Mouse (Mus musculus) hindbrain, embryonic 13.5 days (tissue): ENCODE results near the gene Gstt2. TPM values are rescaled to one million over a fixed set of nuclear protein-coding genes. Genes with fewer than 3 reads are reported as not detected.

Experiments used
- ATAC-seq: fragments of 200-750 bp; cut with Nextera tagmentation; 2 replicates; pipeline ENCODE4 v1.8.0; 2017; ENCODE audit warnings: moderate TSS enrichment; ENCODE audit not compliant: low FRiP score
- H3K27ac ChIP-seq: fragments of 300-500 bp; sonication (generic); 2 replicates; pipeline ENCODE4 v1.5.1; 2015; ENCODE audit warnings: inconsistent platforms, mild to moderate bottlenecking, moderate library complexity
- H3K27me3 ChIP-seq: fragments of 300-500 bp; sonication (generic); 2 replicates; pipeline ENCODE4 v1.6.1; 2015; ENCODE audit warnings: mild to moderate bottlenecking, inconsistent platforms
- H3K36me3 ChIP-seq: fragments of 300-500 bp; sonication (generic); 2 replicates; pipeline ENCODE4 v1.6.1; 2015; ENCODE audit warnings: mild to moderate bottlenecking, inconsistent platforms
- H3K4me1 ChIP-seq: fragments of 300-500 bp; sonication (generic); replicated peaks from 2 replicates; pipeline ENCODE4 v1.6.1; 2015; ENCODE audit warnings: inconsistent platforms
- H3K4me2 ChIP-seq: fragments of 300-500 bp; sonication (generic); 2 replicates; pipeline ENCODE4 v1.6.1; 2015; ENCODE audit warnings: inconsistent platforms, mild to moderate bottlenecking, moderate library complexity
- H3K4me3 ChIP-seq: fragments of 300-500 bp; sonication (generic); 2 replicates; pipeline ENCODE4 v1.5.1; 2015; ENCODE audit warnings: mild to moderate bottlenecking, inconsistent platforms
- H3K9ac ChIP-seq: fragments of 300-500 bp; sonication (generic); 2 replicates; pipeline ENCODE4 v1.6.1; 2015; ENCODE audit warnings: mild to moderate bottlenecking, inconsistent platforms
- H3K9me3 ChIP-seq: fragments of 300-500 bp; sonication (generic); 2 replicates; pipeline ENCODE4 v1.6.1; 2016; ENCODE audit warnings: inconsistent platforms
- WGBS: fragments of 180-500 bp; shearing (Covaris S2); methylation state at CpG from one replicate; pipeline ENCODE4 v1.1.7; 2015; 5-methylcytosine and 5-hydroxymethylcytosine counted together
- polyA plus RNA-seq: library from polyadenylated mRNA; unstranded; fragments of >200 nt; fragmentation: Nextera tagmentation; extraction: Ambion mirVana; gene quantifications from 2 replicates; pipeline ENCODE4 v1.2.1, GENCODE M21; 2015

Gstt2 gene
- polyA plus RNA-seq, 1 experiment from 2014 or later: 7.1 TPM

DNA sequence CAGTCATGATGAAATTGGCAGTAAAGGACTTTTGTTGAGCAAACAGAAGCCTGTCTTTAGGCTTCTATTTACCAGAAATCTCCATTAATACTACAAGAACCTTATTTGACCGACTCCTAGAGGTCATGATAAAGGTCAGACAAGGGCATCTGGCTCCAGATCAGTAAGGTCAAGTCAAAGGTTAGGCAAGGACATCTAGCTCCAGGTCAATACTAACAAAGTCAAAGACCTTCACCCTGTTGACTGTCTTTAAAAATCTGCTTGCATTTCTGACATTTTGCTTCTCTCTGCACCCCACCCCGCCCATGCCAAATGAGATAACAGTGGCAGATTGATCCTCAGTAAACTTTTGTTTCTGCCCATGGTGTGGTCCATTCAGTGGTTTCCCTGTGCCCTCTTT is 33.0 kb downstream of the Gstt2 start:
- no peak overlapping the region for H3K27ac ChIP-seq

DNA sequence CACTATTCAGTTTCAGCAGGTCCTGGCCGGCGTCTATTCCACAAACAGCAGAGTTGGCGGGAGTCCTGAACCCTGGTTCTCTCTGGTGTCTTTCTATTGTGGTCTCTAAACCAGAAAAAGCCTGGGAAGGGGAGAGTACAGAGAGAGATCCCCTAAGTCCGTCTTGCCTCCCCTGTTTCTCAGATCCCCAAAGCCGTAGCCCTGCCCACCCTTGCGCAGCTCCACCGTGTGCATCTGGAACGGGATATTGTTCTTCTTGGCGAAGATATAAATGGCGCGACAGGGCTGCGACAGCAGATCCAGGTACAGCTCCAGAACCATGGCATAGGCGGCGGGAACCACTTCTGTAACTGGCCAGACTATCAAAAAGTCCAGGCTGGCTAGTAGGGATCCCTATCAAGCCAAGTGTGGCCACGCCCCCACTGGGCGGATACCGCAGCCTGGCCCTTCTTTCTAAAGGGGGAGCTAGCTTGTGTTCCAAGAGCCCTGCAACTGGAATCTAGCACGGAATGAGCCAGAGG is 39.0 kb downstream of the Gstt2 start, which contains the start of gene Gstt1:
Gstt1 (minus strand) TSS at position 409 of the 521 bp plus-strand sequence.
- peak within 1 kb of the TSS; percentile 41 for H3K4me3 ChIP-seq
- H3K27ac ChIP-seq: no peak within 1 kb of the TSS
- ATAC-seq: 0 out of 2 replicates have a peak, but pooled peaks have one; percentile 41
- no peaks in the 10 kb centered on the region for H3K9me3 ChIP-seq
- H3K36me3 ChIP-seq: no peaks in the 10 kb centered on the region
- H3K9ac ChIP-seq: peak within 1 kb of the TSS; percentile 66
- peak within 1 kb of the TSS; percentile 68 for H3K4me2 ChIP-seq
- 3% methylated on average over 18 of the region's 18 CpGs for WGBS
- H3K4me1 ChIP-seq: peaks cover 17% of the 10 kb centered on the region
- peaks cover 22% of the 10 kb centered on the region for H3K27me3 ChIP-seq

More for the DNA sequence above, 33.0 kb downstream of the Gstt2 start:
- Histone ChIP-seq H3K4me3 (no peak overlapping the region), H3K4me2 (no peak overlapping the region), H3K27me3 (no peaks in the 10 kb centered on the region), H3K9me3 (no peaks in the 10 kb centered on the region), H3K36me3 (no peaks in the 10 kb centered on the region), H3K9ac (no peak overlapping the region), H3K4me1 (no peaks in the 10 kb centered on the region)
- 82% methylated on average over 2 of the region's 2 CpGs for WGBS
- ATAC-seq: no peak

DNA sequence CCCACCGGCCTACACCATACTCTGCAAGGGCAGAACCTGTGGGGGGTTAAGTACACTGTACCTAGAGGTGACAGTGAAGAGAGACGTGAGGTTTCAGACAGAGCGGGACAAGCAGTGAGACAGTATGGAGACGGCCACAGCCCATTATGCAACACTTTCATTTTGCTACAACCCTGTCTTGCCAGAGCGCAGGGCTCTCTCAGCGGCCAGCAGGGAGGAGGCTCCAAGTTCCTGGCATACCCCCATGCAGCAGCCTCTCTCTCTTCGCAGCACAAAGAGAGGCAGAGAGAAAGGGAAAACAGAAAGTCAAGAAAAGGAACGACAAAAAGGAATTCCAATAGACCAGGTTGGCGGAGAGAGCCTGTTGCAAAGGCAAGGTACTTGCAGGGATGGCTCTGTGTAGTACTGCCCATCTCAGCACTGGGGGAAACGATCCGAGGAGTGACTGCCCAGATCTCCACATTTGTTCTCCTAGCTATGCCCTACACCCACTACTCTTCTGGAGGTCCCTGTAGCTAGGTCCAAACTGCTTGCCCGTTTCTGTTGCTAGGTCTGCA is 39.5 kb downstream of the Gstt2 start:
- Histone ChIP-seq H3K36me3 (no peaks in the 10 kb centered on the region), H3K4me1 (peaks cover 17% of the 10 kb centered on the region), H3K27me3 (peaks cover 22% of the 10 kb centered on the region), H3K4me3 (peak overlapping the region; percentile 41), H3K9ac (peak overlapping the region; percentile 66), H3K4me2 (peak overlapping the region; percentile 68), H3K27ac (no peak overlapping the region), H3K9me3 (no peaks in the 10 kb centered on the region)
- under 1% methylated on average over 12 of the region's 12 CpGs for WGBS
- ATAC-seq: peak; percentile 57

GRCm38 (mm10) chr10:75796731-75797516 is 40.3 kb downstream of the Gstt2 start:
- Histone ChIP-seq H3K9ac (peak overlapping the region; percentile 66; the same call in 1 of the 2 replicates), H3K4me3 (peak overlapping the region; percentile 41), H3K9me3 (no peaks in the 10 kb centered on the region), H3K27me3 (peaks cover 22% of the 10 kb centered on the region), H3K36me3 (no peaks in the 10 kb centered on the region), H3K4me1 (peaks cover 17% of the 10 kb centered on the region), H3K27ac (no peak overlapping the region), H3K4me2 (peak overlapping the region; percentile 68)
- ATAC-seq: no peak
- 52% methylated on average over 11 of the region's 11 CpGs for WGBS

DNA sequence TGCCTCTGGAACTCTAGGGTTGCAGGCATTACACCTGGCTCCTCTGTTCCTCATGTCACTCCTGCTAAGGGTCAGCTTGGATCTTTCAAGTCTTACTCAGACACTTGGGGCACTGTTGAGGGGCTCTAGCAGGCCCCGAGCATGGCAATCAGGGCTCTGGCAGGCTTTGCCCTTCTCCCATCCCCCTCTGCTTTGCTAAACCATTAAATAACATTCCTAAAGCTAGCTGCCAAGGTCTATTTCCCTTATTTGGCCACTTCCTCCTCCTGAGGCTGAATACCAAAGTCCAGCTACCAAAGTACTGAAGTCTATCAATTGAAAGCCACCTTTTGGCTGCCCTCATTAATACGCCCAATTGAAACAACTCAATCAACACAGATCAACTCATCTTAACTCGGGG is 42.3 kb downstream of the Gstt2 start:
- Histone ChIP-seq H3K36me3 (no peaks in the 10 kb centered on the region), H3K4me1 (peaks cover 21% of the 10 kb centered on the region), H3K27ac (no peak overlapping the region), H3K27me3 (peaks cover 22% of the 10 kb centered on the region), H3K4me2 (no peak overlapping the region), H3K9me3 (no peaks in the 10 kb centered on the region), H3K9ac (no peak overlapping the region), H3K4me3 (no peak overlapping the region)
- WGBS: 35% methylated on average over 3 of the region's 3 CpGs
- no peak for ATAC-seq

- H3K27me3 ChIP-seq: 0 out of 2 replicates have a peak, but pooled peaks cover 3% of the 10 kb centered on the region
- no peaks in the 10 kb centered on the region for H3K9me3 ChIP-seq
- no peak overlapping the region for H3K4me3 ChIP-seq
- H3K9ac ChIP-seq: peak overlapping the region; percentile 46; the same call in 1 of the 2 replicates
- no peaks in the 10 kb centered on the region for H3K36me3 ChIP-seq
- peaks cover 4% of the 10 kb centered on the region for H3K4me1 ChIP-seq
- H3K27ac ChIP-seq: peak overlapping the region; percentile 18; the same call in 1 of the 2 replicates
- ATAC-seq: no peak
- H3K4me2 ChIP-seq: no peak overlapping the region
- WGBS: 23% methylated on average over 7 of the region's 7 CpGs
These were observed 46.5 kb downstream of the Gstt2 start for GRCm38 (mm10) chr10:75790773-75791172.

GRCm38 (mm10) chr10:75789841-75790240 is 47.4 kb downstream of the Gstt2 start:
- ATAC-seq: no peak
- no peaks in the 10 kb centered on the region for H3K36me3 ChIP-seq
- peaks cover 4% of the 10 kb centered on the region for H3K4me1 ChIP-seq
- no peak overlapping the region for H3K4me2 ChIP-seq
- peaks cover 7% of the 10 kb centered on the region; the same call in 1 of the 2 replicates for H3K27me3 ChIP-seq
- no peak overlapping the region for H3K4me3 ChIP-seq
- WGBS: 87% methylated on average over 5 of the region's 5 CpGs
- H3K9ac ChIP-seq: no peak overlapping the region
- H3K27ac ChIP-seq: no peak overlapping the region
- no peaks in the 10 kb centered on the region for H3K9me3 ChIP-seq

GRCm38 (mm10) chr10:75789081-75789735 is 48.0 kb downstream of the Gstt2 start:
- 74% methylated on average over 6 of the region's 6 CpGs for WGBS
- H3K9ac ChIP-seq: no peak overlapping the region
- H3K4me1 ChIP-seq: peaks cover 4% of the 10 kb centered on the region
- no peaks in the 10 kb centered on the region for H3K9me3 ChIP-seq
- no peak overlapping the region for H3K27ac ChIP-seq
- ATAC-seq: no peak
- no peak overlapping the region for H3K4me3 ChIP-seq
- H3K36me3 ChIP-seq: no peaks in the 10 kb centered on the region
- no peak overlapping the region for H3K4me2 ChIP-seq
- peaks cover 6% of the 10 kb centered on the region; the same call in 1 of the 2 replicates for H3K27me3 ChIP-seq

- Histone ChIP-seq H3K27me3 (peaks cover 15% of the 10 kb centered on the region), H3K9ac (no peak overlapping the region), H3K27ac (no peak overlapping the region), H3K4me3 (no peak overlapping the region), H3K4me2 (no peak overlapping the region), H3K4me1 (peaks cover 4% of the 10 kb centered on the region), H3K9me3 (no peaks in the 10 kb centered on the region), H3K36me3 (no peaks in the 10 kb centered on the region)
- ATAC-seq: no peak
- 95% methylated on average over 8 of the region's 8 CpGs for WGBS
These were observed 48.9 kb downstream of the Gstt2 start for GRCm38 (mm10) chr10:75788277-75788676.

- WGBS: 76% methylated on average over 1 of the region's 1 CpGs
- peaks cover 8% of the 10 kb centered on the region for H3K4me1 ChIP-seq
- peaks cover 43% of the 10 kb centered on the region for H3K27me3 ChIP-seq
- no peak overlapping the region for H3K9ac ChIP-seq
- no peaks in the 10 kb centered on the region for H3K36me3 ChIP-seq
- no peak overlapping the region for H3K27ac ChIP-seq
- no peak overlapping the region for H3K4me2 ChIP-seq
- ATAC-seq: no peak
- H3K9me3 ChIP-seq: no peaks in the 10 kb centered on the region
- no peak overlapping the region for H3K4me3 ChIP-seq
These were observed 51.8 kb downstream of the Gstt2 start for GRCm38 (mm10) chr10:75785442-75785841.
